Mouse (Mus musculus) cerebellum, adult 2 months (tissue): Measurements from ENCODE around the gene Uckl1.

ENCODE experiments used
- CTCF ChIP-seq: fragments of 200-500 bp; IDR thresholded peaks from 2 replicates; pipeline ENCODE4 v1.5.1; 2011; ENCODE audit warnings: low read depth, mild to moderate bottlenecking, control low read depth, low read length, moderate library complexity, borderline replicate concordance; ENCODE audit not compliant: insufficient read depth
- POLR2A ChIP-seq: fragments of 200-500 bp; IDR thresholded peaks from 2 replicates; pipeline ENCODE4 v1.6.1; 2011; ENCODE audit warnings: low read length, control low read depth, borderline replicate concordance; ENCODE audit not compliant: insufficient read depth

GRCm38 (mm10) chr2:181584411-181584942, at the start of gene Uckl1:
- TF ChIP-seq POLR2A (no peak), CTCF (no peak)
